Mouse (Mus musculus): ENCODE measurements at regions not wholly inside any gene's neighbourhood (a gene's known extent, or its start where the extent isn't known, plus 50 kb on each side); places are given as distances from the start of the nearest gene placed in this dataset.

DNA sequence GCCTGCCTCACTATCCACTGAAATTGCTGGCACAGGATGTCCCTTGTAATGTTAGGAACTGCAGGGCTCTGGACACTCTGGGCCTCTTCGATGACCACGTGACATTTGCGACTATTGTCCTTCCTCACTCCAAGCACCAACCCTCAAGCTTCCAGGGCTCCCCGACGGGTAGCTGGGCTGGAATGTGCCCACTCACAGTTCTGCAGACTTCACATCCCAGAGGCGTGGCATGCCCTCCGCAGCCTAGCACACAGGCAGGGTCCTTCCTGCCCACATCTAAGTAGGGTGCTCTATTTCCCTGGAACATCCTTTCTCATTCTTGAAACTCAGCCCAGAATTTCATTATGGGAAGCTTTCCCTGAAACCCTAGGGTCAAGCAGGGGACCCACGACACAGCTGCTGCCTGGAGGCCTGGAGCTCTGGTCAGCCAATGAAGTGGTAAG, 95.2 kb upstream of the Spred2 start:
- in situ Hi-C loops (cut with MboI; ENCODE audit: low sequenced_read_pairs in 2 of 2, unreplicated experiment in 2 of 2): no loop called here
- TF ChIP-seq ZNF384 (IDR thresholded peaks at IDR 0.05; ENCODE audit: low read depth, low read length) (no peak), MAFK (IDR thresholded peaks at IDR 0.05; ENCODE audit: insufficient read depth, low read depth, low read length) (no peak), CHD2 (IDR thresholded peaks at IDR 0.05; ENCODE audit: low read depth, low read length) (no peak), HCFC1 (IDR thresholded peaks at IDR 0.05; ENCODE audit: borderline replicate concordance, insufficient read depth, low read length) (no peak), ZC3H11A (IDR thresholded peaks at IDR 0.05; ENCODE audit: borderline replicate concordance, low read depth, low read length) (no peak)
- Histone ChIP-seq H3K4me1 (ENCODE audit: control insufficient read depth in 2 of 2, insufficient read depth in 2 of 2, low read length in 2 of 2, poor library complexity in 1 of 2) (peaks cover 7 to 20% of the 10 kb centered on the region in 2 experiments; a peak in 2 of 4 replicates), H3K9ac (ENCODE audit: insufficient read depth, low read depth, low read length, poor library complexity, severe bottlenecking) (no peak overlapping the region), H3K36me3 (ENCODE audit: control insufficient read depth, insufficient read depth, low read length, poor library complexity, severe bottlenecking) (no peaks in the 10 kb centered on the region), H3K9me3 (ENCODE audit: control insufficient read depth, insufficient read depth, low read depth, low read length) (no peaks in the 10 kb centered on the region), H3K27ac (ENCODE audit: insufficient read depth, low read depth, low read length, poor library complexity, severe bottlenecking) (no peak overlapping the region; the same call in 1 of the 2 replicates), H3K4me3 (ENCODE audit: insufficient read depth in 1 of 2, low read depth in 1 of 2, low read length in 2 of 2, poor library complexity in 1 of 2, severe bottlenecking in 1 of 2) (no peak overlapping the region)
- no peak for DNase-seq (ENCODE audit: low read depth, low spot score)

DNA sequence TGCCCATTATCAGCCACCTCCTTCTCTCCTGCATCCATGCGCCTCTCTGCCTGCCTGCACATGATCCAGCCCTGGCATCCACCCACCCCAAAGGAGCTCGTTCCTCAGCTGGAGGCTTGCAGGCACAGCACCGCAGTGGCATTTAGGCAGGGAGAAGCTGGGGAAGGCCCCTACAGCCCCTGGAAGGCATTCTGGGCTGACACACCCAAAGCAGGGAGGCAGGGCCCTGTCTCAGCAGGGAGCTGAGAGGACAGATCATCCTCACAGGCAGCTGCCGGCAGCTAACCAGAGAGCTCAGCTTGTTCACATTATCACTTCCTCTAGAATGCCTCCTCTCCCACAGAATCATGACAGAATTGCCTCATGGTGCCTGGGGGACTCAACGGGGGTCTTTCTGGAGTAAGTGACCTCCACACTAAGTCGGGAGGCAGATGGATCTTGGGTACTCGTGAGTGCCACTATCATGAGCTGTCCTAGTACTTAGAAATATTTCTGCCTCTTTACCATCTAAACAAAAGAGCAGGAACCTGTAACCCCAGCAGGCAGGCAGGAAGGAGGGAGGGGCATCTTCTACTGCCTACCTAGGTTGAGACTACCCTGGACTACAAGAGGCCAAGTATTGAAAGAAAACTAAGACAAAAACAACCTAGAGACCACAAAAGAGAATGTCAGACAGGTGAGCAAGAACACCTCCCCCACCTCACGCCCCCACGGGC, 94.5 kb upstream of the Spred2 start:
- in situ Hi-C loops (cut with MboI; ENCODE audit: low sequenced_read_pairs in 2 of 2, unreplicated experiment in 2 of 2): loop anchor here (10.0 kb wide), 2 partner anchors 205 to 235 kb away; no protein-coding TSS in a partner anchor
- H3K4me1 ChIP-seq (ENCODE audit: control insufficient read depth in 2 of 2, insufficient read depth in 2 of 2, low read length in 2 of 2, poor library complexity in 1 of 2): peaks cover 7 to 20% of the 10 kb centered on the region in 2 experiments; a peak in 2 of 4 replicates
- H3K9ac ChIP-seq (ENCODE audit: insufficient read depth, low read depth, low read length, poor library complexity, severe bottlenecking): no peak overlapping the region; the same call in 1 of the 2 replicates
- H3K4me3 ChIP-seq (ENCODE audit: insufficient read depth in 1 of 2, low read depth in 1 of 2, low read length in 2 of 2, poor library complexity in 1 of 2, severe bottlenecking in 1 of 2): peak overlapping the region in 1 of 2 experiments; percentile 7; a peak in 1 of 4 replicates
- H3K9me3 ChIP-seq (ENCODE audit: control insufficient read depth, insufficient read depth, low read depth, low read length): no peaks in the 10 kb centered on the region
- no peak for DNase-seq (ENCODE audit: low read depth, low spot score)
- H3K36me3 ChIP-seq (ENCODE audit: control insufficient read depth, insufficient read depth, low read length, poor library complexity, severe bottlenecking): no peaks in the 10 kb centered on the region
- TF ChIP-seq ZC3H11A (IDR thresholded peaks at IDR 0.05; ENCODE audit: borderline replicate concordance, low read depth, low read length): no peak
- TF ChIP-seq MAFK (IDR thresholded peaks at IDR 0.05; ENCODE audit: insufficient read depth, low read depth, low read length): no peak
- no peak for TF ChIP-seq CHD2 (IDR thresholded peaks at IDR 0.05; ENCODE audit: low read depth, low read length)
- no peak for TF ChIP-seq HCFC1 (IDR thresholded peaks at IDR 0.05; ENCODE audit: borderline replicate concordance, insufficient read depth, low read length)
- no peak for TF ChIP-seq ZNF384 (IDR thresholded peaks at IDR 0.05; ENCODE audit: low read depth, low read length)
- H3K27ac ChIP-seq (ENCODE audit: insufficient read depth, low read depth, low read length, poor library complexity, severe bottlenecking): peak overlapping the region; percentile 11; the same call in 1 of the 2 replicates

DNA sequence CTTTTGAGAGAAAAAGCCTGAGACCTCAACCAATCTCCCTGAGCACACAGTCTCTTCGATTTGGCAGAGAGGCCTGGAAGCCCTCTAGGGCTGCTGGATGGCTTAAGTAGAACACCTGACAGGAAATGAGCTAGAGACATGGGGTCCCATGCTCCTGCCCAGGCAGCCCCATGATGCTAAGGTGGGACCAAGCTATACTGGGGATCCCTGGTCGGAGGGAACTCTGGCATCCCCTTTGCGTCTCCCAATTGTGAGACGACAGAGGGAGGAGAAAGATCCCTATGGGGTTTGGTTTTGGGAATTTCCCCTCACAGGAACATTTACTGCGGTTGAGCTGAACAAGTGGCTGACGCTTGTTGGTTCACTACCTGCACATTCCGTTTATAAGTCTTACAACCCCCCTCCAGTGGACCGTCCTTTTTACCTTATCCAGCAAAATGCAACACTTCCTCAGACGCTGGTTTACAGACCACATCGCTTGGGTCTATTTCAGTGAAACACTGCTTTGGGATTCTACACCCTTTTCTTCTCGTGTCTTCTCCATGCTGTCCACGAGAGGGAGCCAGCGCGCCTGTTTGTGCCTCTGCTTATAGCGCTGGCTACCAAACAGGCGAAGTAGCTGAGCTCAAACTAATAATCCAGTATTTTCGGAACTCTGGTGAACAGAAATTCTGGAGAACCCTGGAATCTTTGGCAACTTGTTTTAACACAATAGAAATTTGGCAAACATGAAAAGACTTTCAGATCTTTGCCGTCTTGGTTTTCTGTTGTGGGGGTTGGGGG, 93.7 kb upstream of the Spred2 start:
- in situ Hi-C loops (cut with MboI; ENCODE audit: low sequenced_read_pairs in 2 of 2, unreplicated experiment in 2 of 2): loop anchor here (10.0 kb wide), 2 partner anchors 204 to 234 kb away; no protein-coding TSS in a partner anchor
- H3K27ac ChIP-seq (ENCODE audit: insufficient read depth, low read depth, low read length, poor library complexity, severe bottlenecking): peak overlapping the region; percentile 11; the same call in 1 of the 2 replicates
- H3K9me3 ChIP-seq (ENCODE audit: control insufficient read depth, insufficient read depth, low read depth, low read length): no peaks in the 10 kb centered on the region
- H3K4me3 ChIP-seq (ENCODE audit: insufficient read depth in 1 of 2, low read depth in 1 of 2, low read length in 2 of 2, poor library complexity in 1 of 2, severe bottlenecking in 1 of 2): peak overlapping the region in 1 of 2 experiments; percentile 7; a peak in 1 of 4 replicates
- no peak for TF ChIP-seq HCFC1 (IDR thresholded peaks at IDR 0.05; ENCODE audit: borderline replicate concordance, insufficient read depth, low read length)
- 0 out of 2 replicates have a peak, but pooled peaks have one; percentile 9 for TF ChIP-seq ZNF384 (IDR thresholded peaks at IDR 0.05; ENCODE audit: low read depth, low read length)
- TF ChIP-seq ZC3H11A (IDR thresholded peaks at IDR 0.05; ENCODE audit: borderline replicate concordance, low read depth, low read length): peak; percentile 88
- peaks cover 7 to 24% of the 10 kb centered on the region in 2 experiments; a peak in 2 of 4 replicates for H3K4me1 ChIP-seq (ENCODE audit: control insufficient read depth in 2 of 2, insufficient read depth in 2 of 2, low read length in 2 of 2, poor library complexity in 1 of 2)
- DNase-seq (ENCODE audit: low read depth, low spot score): no peak
- no peaks in the 10 kb centered on the region for H3K36me3 ChIP-seq (ENCODE audit: control insufficient read depth, insufficient read depth, low read length, poor library complexity, severe bottlenecking)
- peak overlapping the region; percentile 18; the same call in 1 of the 2 replicates for H3K9ac ChIP-seq (ENCODE audit: insufficient read depth, low read depth, low read length, poor library complexity, severe bottlenecking)

DNA sequence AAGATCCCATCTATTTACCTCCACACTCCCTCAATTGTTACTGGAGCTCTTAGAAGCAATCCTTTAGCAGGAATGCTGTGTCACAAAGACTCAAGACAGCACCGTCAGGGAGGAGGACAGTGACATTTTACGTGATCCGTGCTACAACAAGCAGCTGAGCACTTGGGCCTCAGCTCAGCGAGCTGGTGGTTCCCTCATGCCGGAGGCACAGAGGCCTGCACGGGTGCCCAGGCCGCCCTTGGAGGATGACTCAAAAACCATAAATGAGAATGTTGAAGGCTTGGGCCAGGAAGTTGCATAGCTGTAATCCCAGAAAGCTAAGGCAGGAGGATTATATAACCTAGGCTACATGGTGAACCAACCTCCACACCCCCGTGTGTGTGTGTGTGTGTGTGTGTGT, 89.6 kb upstream of the Spred2 start:
- in situ Hi-C loops (cut with MboI; ENCODE audit: low sequenced_read_pairs in 2 of 2, unreplicated experiment in 2 of 2): loop anchor here (10.0 kb wide), 2 partner anchors 200 to 230 kb away; no protein-coding TSS in a partner anchor
- TF ChIP-seq HCFC1 (IDR thresholded peaks at IDR 0.05; ENCODE audit: borderline replicate concordance, insufficient read depth, low read length) (no peak), ZC3H11A (IDR thresholded peaks at IDR 0.05; ENCODE audit: borderline replicate concordance, low read depth, low read length) (no peak), MAFK (IDR thresholded peaks at IDR 0.05; ENCODE audit: insufficient read depth, low read depth, low read length) (no peak), CHD2 (IDR thresholded peaks at IDR 0.05; ENCODE audit: low read depth, low read length) (no peak), ZNF384 (IDR thresholded peaks at IDR 0.05; ENCODE audit: low read depth, low read length) (no peak)
- H3K36me3 ChIP-seq (ENCODE audit: control insufficient read depth, insufficient read depth, low read length, poor library complexity, severe bottlenecking): no peaks in the 10 kb centered on the region
- H3K9ac ChIP-seq (ENCODE audit: insufficient read depth, low read depth, low read length, poor library complexity, severe bottlenecking): no peak overlapping the region; the same call in 1 of the 2 replicates
- DNase-seq (ENCODE audit: low read depth, low spot score): no peak
- no peak overlapping the region for H3K4me3 ChIP-seq (ENCODE audit: insufficient read depth in 1 of 2, low read depth in 1 of 2, low read length in 2 of 2, poor library complexity in 1 of 2, severe bottlenecking in 1 of 2)
- peaks cover 3 to 8% of the 10 kb centered on the region in 2 experiments; a peak in 3 of 4 replicates for H3K4me1 ChIP-seq (ENCODE audit: control insufficient read depth in 2 of 2, insufficient read depth in 2 of 2, low read length in 2 of 2, poor library complexity in 1 of 2)
- no peak overlapping the region for H3K27ac ChIP-seq (ENCODE audit: insufficient read depth, low read depth, low read length, poor library complexity, severe bottlenecking)
- H3K9me3 ChIP-seq (ENCODE audit: control insufficient read depth, insufficient read depth, low read depth, low read length): no peaks in the 10 kb centered on the region

All from ES-E14 (cell line).